Mouse (Mus musculus): Measurements from ENCODE around the gene 1700025C18Rik. TPM values are rescaled to one million over a fixed set of nuclear protein-coding genes. Genes with fewer than 3 reads are reported as not detected.

The 1700025C18Rik gene
- total and polyA plus RNA-seq, 3 experiments = not detected

DNA sequence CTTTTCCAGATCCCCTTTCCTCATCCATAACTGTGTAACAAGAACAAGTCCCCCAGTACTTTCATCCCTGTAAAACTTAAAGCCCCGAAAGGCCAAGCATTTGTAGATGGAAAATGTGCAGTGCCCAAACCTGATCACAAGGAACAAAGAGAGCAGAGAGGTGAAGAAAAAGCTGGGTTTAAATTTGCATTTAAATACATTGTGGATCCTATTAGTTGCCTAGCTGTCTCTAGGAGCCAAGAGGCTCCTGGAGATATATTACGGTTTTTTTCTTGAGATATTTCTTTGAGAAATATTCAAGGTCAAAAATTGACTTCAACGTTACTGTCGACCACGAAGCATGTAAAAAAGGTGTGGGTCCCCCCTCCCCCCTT, 55.5 kb downstream of the 1700025C18Rik start:
- Histone ChIP-seq H3K9me3 (replicated peaks; ENCODE audit: insufficient read depth, low read length) (no peaks in the 10 kb centered on the region), H3K36me3 (ENCODE audit: control insufficient read depth in 1 of 2, insufficient read depth in 2 of 2, low read length in 2 of 2) (peaks cover 0 to 24% of the 10 kb centered on the region in 2 experiments; a peak in 3 of 4 replicates), H3K79me2 (ENCODE audit: control insufficient read depth, insufficient read depth, low read length, poor library complexity) (peaks cover 38% of the 10 kb centered on the region), H3K27ac (ENCODE audit: control insufficient read depth, low read depth, low read length) (no peak overlapping the region), H3K27me3 (ENCODE audit: control insufficient read depth in 1 of 2, insufficient read depth in 2 of 2, low read length in 2 of 2) (peaks cover 4% of the 10 kb centered on the region in 2 experiments; a peak in 2 of 4 replicates), H3K4me1 (ENCODE audit: control insufficient read depth in 1 of 2, insufficient read depth in 2 of 2, low read length in 2 of 2) (peaks cover 3 to 12% of the 10 kb centered on the region in 2 experiments), H3K9ac (ENCODE audit: control insufficient read depth, low read depth, low read length, poor library complexity, severe bottlenecking) (peak overlapping the region; percentile 47), H3K4me3 (ENCODE audit: control insufficient read depth in 1 of 2, insufficient read depth in 1 of 2, low read depth in 2 of 2, low read length in 2 of 2) (peak overlapping the region; percentile 45 to 47)
- TF ChIP-seq ETS1 (IDR thresholded peaks at IDR 0.05; ENCODE audit: low read depth, low read length) (no peak), TBP (IDR thresholded peaks at IDR 0.05; ENCODE audit: low read depth, low read length) (0 out of 2 replicates have a peak, but pooled peaks have one; percentile 8), MXI1 (IDR thresholded peaks at IDR 0.05; ENCODE audit: low read depth, low read length) (no peak; the same call in 1 of the 2 replicates)
- no peak for DNase-seq (ENCODE audit: low read depth, low spot score)

GRCm38 (mm10) chr2:165034131-165035057, 56.2 kb downstream of the 1700025C18Rik start, which contains the start of gene Ncoa5:
Ncoa5 (minus strand) TSS chr2:165034867.
- H3K4me3 ChIP-seq (ENCODE audit: control insufficient read depth in 1 of 2, insufficient read depth in 1 of 2, low read depth in 2 of 2, low read length in 2 of 2) = peak within 1 kb of the TSS; percentile 91 to 92
- peak within 1 kb of the TSS; percentile 36 for H3K27ac ChIP-seq (ENCODE audit: control insufficient read depth, low read depth, low read length)
- peaks cover 0 to 24% of the 10 kb centered on the region in 2 experiments; a peak in 3 of 4 replicates for H3K36me3 ChIP-seq (ENCODE audit: control insufficient read depth in 1 of 2, insufficient read depth in 2 of 2, low read length in 2 of 2)
- DNase-seq (ENCODE audit: low read depth, low spot score) = peak; percentile 97
- H3K9me3 ChIP-seq (replicated peaks; ENCODE audit: insufficient read depth, low read length) = no peaks in the 10 kb centered on the region
- peak within 1 kb of the TSS; percentile 95 for H3K9ac ChIP-seq (ENCODE audit: control insufficient read depth, low read depth, low read length, poor library complexity, severe bottlenecking)
- peaks cover 40% of the 10 kb centered on the region for H3K79me2 ChIP-seq (ENCODE audit: control insufficient read depth, insufficient read depth, low read length, poor library complexity)
- H3K4me1 ChIP-seq (ENCODE audit: control insufficient read depth in 1 of 2, insufficient read depth in 2 of 2, low read length in 2 of 2) = peaks cover 3 to 12% of the 10 kb centered on the region in 2 experiments
- peaks cover 0 to 4% of the 10 kb centered on the region in 2 experiments; a peak in 1 of 4 replicates for H3K27me3 ChIP-seq (ENCODE audit: control insufficient read depth in 1 of 2, insufficient read depth in 2 of 2, low read length in 2 of 2)
- TF ChIP-seq RCOR1 (IDR thresholded peaks at IDR 0.05; ENCODE audit: low read depth, low read length) (no peak), USF1 (IDR thresholded peaks at IDR 0.05; ENCODE audit: low read depth, low read length) (no peak; the same call in 1 of the 2 replicates), MAZ (IDR thresholded peaks at IDR 0.05; ENCODE audit: low read depth, low read length) (peak; percentile 71; the same call in 1 of the 2 replicates), JUND (IDR thresholded peaks at IDR 0.05; ENCODE audit: low read depth, low read length) (no peak), MAX (IDR thresholded peaks at IDR 0.05; ENCODE audit: low read length) (0 out of 2 replicates have a peak, but pooled peaks have one; percentile 64), SMC3 (IDR thresholded peaks at IDR 0.05; ENCODE audit: low read depth, low read length) (no peak), E2F4 (IDR thresholded peaks at IDR 0.05; ENCODE audit: borderline replicate concordance, low read depth, low read length) (no peak), UBTF (IDR thresholded peaks at IDR 0.05; ENCODE audit: borderline replicate concordance, insufficient read depth, low read depth, low read length) (no peak), TCF12 (IDR thresholded peaks at IDR 0.05; ENCODE audit: low read depth, low read length) (peak; percentile 44; the same call in 1 of the 2 replicates), ZKSCAN1 (IDR thresholded peaks at IDR 0.05; ENCODE audit: low read depth, low read length) (no peak), EP300 (IDR thresholded peaks at IDR 0.05; ENCODE audit: low read depth in 1 of 2, low read length in 2 of 2) (no peak), RAD21 (IDR thresholded peaks at IDR 0.05; ENCODE audit: low read depth, low read length) (no peak), TAL1 (IDR thresholded peaks at IDR 0.05; ENCODE audit: low read length) (no peak), SIN3A (IDR thresholded peaks at IDR 0.05; ENCODE audit: low read length) (peak; percentile 99), CHD2 (IDR thresholded peaks at IDR 0.05; ENCODE audit: low read length) (no peak), USF2 (IDR thresholded peaks at IDR 0.05; ENCODE audit: borderline replicate concordance in 1 of 2, insufficient read depth in 1 of 2, low read depth in 1 of 2, low read length in 2 of 2) (no peak), CHD1 (IDR thresholded peaks at IDR 0.05; ENCODE audit: low read depth, low read length) (0 out of 2 replicates have a peak, but pooled peaks have one; percentile 3), MAFK (IDR thresholded peaks at IDR 0.05; ENCODE audit: borderline replicate concordance, low read depth, low read length) (no peak), ELF1 (IDR thresholded peaks at IDR 0.05; ENCODE audit: low read depth, low read length) (peak; percentile 65), GATA1 (IDR thresholded peaks at IDR 0.05; ENCODE audit: low read depth, low read length) (no peak), KAT2A (conservative IDR thresholded peaks at IDR 0.05; ENCODE audit: low read depth, low read length) (no peak; the same call in 1 of the 2 replicates), ZC3H11A (IDR thresholded peaks at IDR 0.05; ENCODE audit: low read depth, low read length) (no peak), HCFC1 (IDR thresholded peaks at IDR 0.05; ENCODE audit: low read depth, low read length) (peak; percentile 90), ETS1 (IDR thresholded peaks at IDR 0.05; ENCODE audit: low read depth, low read length) (no peak), NRF1 (IDR thresholded peaks at IDR 0.05; ENCODE audit: insufficient read depth, low read depth, low read length, poor library complexity, severe bottlenecking) (peak; percentile 73), POLR2A (IDR thresholded peaks at IDR 0.05; ENCODE audit: control insufficient read depth in 1 of 2, insufficient read depth in 1 of 2, low read depth in 1 of 2, low read length in 2 of 2, poor library complexity in 1 of 2) (peak; percentile 84 to 87), MYC (IDR thresholded peaks at IDR 0.05; ENCODE audit: low read depth, low read length) (peak; percentile 66; the same call in 1 of the 2 replicates)

Data from MEL (cell line).